11 mouse cellular contexts compared by ENCODE assay signal in the genomic region with DNA sequence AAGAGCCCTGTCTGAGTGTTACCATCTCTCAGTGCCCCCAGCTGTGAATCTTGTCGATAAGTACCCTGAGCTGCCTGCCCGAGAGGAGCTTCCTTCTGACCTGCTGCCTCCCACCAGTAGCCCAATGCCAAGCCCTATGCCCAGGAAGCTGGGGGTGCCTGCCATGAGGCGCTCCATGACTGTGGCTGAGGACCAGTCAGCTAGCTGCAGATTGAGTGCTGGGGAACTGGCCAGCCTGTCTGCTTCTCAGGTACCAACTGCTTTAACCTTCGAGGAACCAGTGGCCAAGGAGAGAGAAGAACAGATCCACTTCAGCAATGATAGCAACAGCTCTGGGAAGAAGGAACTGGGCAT.
DNase-seq lines count a peak whose midpoint lies in the region; ATAC-seq and TF ChIP-seq lines count a peak whose summit lies in the region.
"Had no signal": no experiment of that assay in that cellular context is flagged by ENCODE, and none has a peak within 500 bp of the region (broad histone marks: within the 10 kb centered on the region; RNA-seq: fewer than 3 reads in every experiment).

No protein-coding gene starts in this region.

- no peak overlapping the region for H3K4me3 ChIP-seq in limb, embryonic 13.5 days
- H3K4me3 ChIP-seq in limb, embryonic 10.5 days = no peak overlapping the region
- H3K4me3 ChIP-seq in hindbrain, postnatal 0 days (ENCODE audit: low read length) = peak overlapping the region; percentile 37
- H3K4me3 ChIP-seq in kidney, embryonic 16.5 days (ENCODE audit: low read length) = no peak overlapping the region
- H3K4me3 ChIP-seq: embryonic facial prominence, embryonic 15.5 days; lung, embryonic 15.5 days had no signal

- no peak for DNase-seq in frontal cortex, postnatal 25 days (ENCODE audit: low spot score in 2 of 2)
- no peak for DNase-seq in limb, embryonic 10.5 days (ENCODE audit: low spot score)
- no peak for DNase-seq in hindbrain, postnatal 0 days (ENCODE audit: low spot score)
- DNase-seq in skeletal muscle tissue, adult 2 months (ENCODE audit: low read depth, low spot score) = peak; percentile 27
- no peak for DNase-seq in adrenal gland, adult 2 months

- H3K4me2 ChIP-seq in limb, embryonic 13.5 days (replicated peaks) = no peak overlapping the region
- H3K4me2 ChIP-seq in hindbrain, postnatal 0 days (ENCODE audit: low read depth, low read length) = peak overlapping the region; percentile 56
- H3K4me2 ChIP-seq in kidney, embryonic 16.5 days (replicated peaks; ENCODE audit: low read depth, low read length) = no peak overlapping the region
- H3K4me2 ChIP-seq: lung, embryonic 15.5 days had no signal

- WGBS in limb, embryonic 13.5 days = 80% methylated on average over 4 of the region's 4 CpGs
- WGBS in limb, embryonic 10.5 days = 82% methylated on average over 4 of the region's 4 CpGs
- WGBS in hindbrain, postnatal 0 days = 26% methylated on average over 4 of the region's 4 CpGs
- WGBS in kidney, embryonic 16.5 days = 86% methylated on average over 4 of the region's 4 CpGs

- no peak for TF ChIP-seq CTCF in hindbrain, postnatal 0 days (IDR thresholded peaks at IDR 0.05; ENCODE audit: low read depth)

- no peaks in the 10 kb centered on the region for H3K27me3 ChIP-seq in limb, embryonic 13.5 days
- H3K27me3 ChIP-seq in limb, embryonic 10.5 days (ENCODE audit: low read depth, poor library complexity, severe bottlenecking) = no peaks in the 10 kb centered on the region
- no peaks in the 10 kb centered on the region for H3K27me3 ChIP-seq in hindbrain, postnatal 0 days (ENCODE audit: insufficient read depth, low read length)
- no peaks in the 10 kb centered on the region for H3K27me3 ChIP-seq in kidney, embryonic 16.5 days (ENCODE audit: insufficient read depth, low read length)
- H3K27me3 ChIP-seq: embryonic facial prominence, embryonic 15.5 days; lung, embryonic 15.5 days had no signal

- peaks cover 12% of the 10 kb centered on the region for H3K36me3 ChIP-seq in limb, embryonic 13.5 days
- H3K36me3 ChIP-seq in limb, embryonic 10.5 days = peaks cover 5% of the 10 kb centered on the region; the same call in 1 of the 2 replicates
- no peaks in the 10 kb centered on the region for H3K36me3 ChIP-seq in hindbrain, postnatal 0 days (ENCODE audit: insufficient read depth, low read length)
- no peaks in the 10 kb centered on the region for H3K36me3 ChIP-seq in kidney, embryonic 16.5 days (ENCODE audit: insufficient read depth, low read length)
- H3K36me3 ChIP-seq: embryonic facial prominence, embryonic 15.5 days; lung, embryonic 15.5 days had no signal

- no peaks in the 10 kb centered on the region for H3K9me3 ChIP-seq in limb, embryonic 13.5 days
- H3K9me3 ChIP-seq in limb, embryonic 10.5 days (replicated peaks) = no peaks in the 10 kb centered on the region
- H3K9me3 ChIP-seq in hindbrain, postnatal 0 days (ENCODE audit: low read length) = no peaks in the 10 kb centered on the region
- H3K9me3 ChIP-seq in kidney, embryonic 16.5 days (ENCODE audit: low read length) = no peaks in the 10 kb centered on the region
- H3K9me3 ChIP-seq: embryonic facial prominence, embryonic 15.5 days; lung, embryonic 15.5 days had no signal

- peaks cover 17% of the 10 kb centered on the region; the same call in 1 of the 2 replicates for H3K4me1 ChIP-seq in limb, embryonic 13.5 days
- peaks cover 17% of the 10 kb centered on the region; the same call in 1 of the 2 replicates for H3K4me1 ChIP-seq in limb, embryonic 10.5 days
- H3K4me1 ChIP-seq in hindbrain, postnatal 0 days (ENCODE audit: insufficient read depth, low read length) = peaks cover 16% of the 10 kb centered on the region
- peaks cover 12% of the 10 kb centered on the region for H3K4me1 ChIP-seq in kidney, embryonic 16.5 days (ENCODE audit: insufficient read depth, low read length)

- peak; percentile 7 for ATAC-seq in frontal cortex, adult (ENCODE audit: low TSS enrichment)
- ATAC-seq in limb, embryonic 13.5 days (ENCODE audit: low FRiP score, low read depth) = no peak
- peak; percentile 24; the same call in 1 of the 2 replicates for ATAC-seq in hindbrain, postnatal 0 days
- ATAC-seq in kidney, embryonic 16.5 days (ENCODE audit: low FRiP score, low TSS enrichment) = no peak
- ATAC-seq: inflammation-experienced regulatory T-cells, adult 6 months had no signal

- H3K9ac ChIP-seq in limb, embryonic 13.5 days = peak overlapping the region; percentile 8; the same call in 1 of the 2 replicates
- H3K9ac ChIP-seq in hindbrain, postnatal 0 days (replicated peaks; ENCODE audit: low read length) = peak overlapping the region; percentile 54
- H3K9ac ChIP-seq in kidney, embryonic 16.5 days (replicated peaks; ENCODE audit: low read length) = no peak overlapping the region
- H3K9ac ChIP-seq: embryonic facial prominence, embryonic 15.5 days; lung, embryonic 15.5 days had no signal

- no peak overlapping the region for H3K27ac ChIP-seq in limb, embryonic 13.5 days
- no peak overlapping the region for H3K27ac ChIP-seq in limb, embryonic 10.5 days
- peak overlapping the region; percentile 94 for H3K27ac ChIP-seq in hindbrain, postnatal 0 days
- no peak overlapping the region for H3K27ac ChIP-seq in kidney, embryonic 16.5 days (ENCODE audit: low read length)
- H3K27ac ChIP-seq: embryonic facial prominence, embryonic 15.5 days; lung, embryonic 15.5 days had no signal

Comparison
In these comparisons a context has a peak if more than half of its experiments do, and no peak if none do; other contexts are left out.
1. ATAC-seq: peak in frontal cortex, adult (single experiment) and hindbrain, postnatal 0 days (single experiment); none in limb, embryonic 13.5 days (single experiment) and kidney, embryonic 16.5 days (single experiment).